Mouse (Mus musculus) stomach, embryonic 16.5 days (tissue): ENCODE data around the gene Olfr146. TPM values are rescaled to one million over a fixed set of nuclear protein-coding genes. Genes with fewer than 3 reads are reported as not detected.

Source experiments
- ATAC-seq: fragments of 200-750 bp; cut with Nextera tagmentation; 2 replicates; pipeline ENCODE4 v1.8.0; 2017; ENCODE audit warnings: moderate number of reproducible peaks, moderate TSS enrichment; ENCODE audit not compliant: insufficient read depth, low FRiP score
- H3K27ac ChIP-seq: fragments of 300-500 bp; sonication (generic); 2 replicates; pipeline ENCODE4 v1.5.1; 2014; ENCODE audit warnings: low read length
- H3K27me3 ChIP-seq: fragments of 300-500 bp; sonication (generic); 2 replicates; pipeline ENCODE4 v1.6.1; 2014; ENCODE audit warnings: low read length, control low read depth, mixed read lengths; ENCODE audit not compliant: control insufficient read depth, insufficient read depth
- H3K36me3 ChIP-seq: fragments of 300-500 bp; sonication (generic); 2 replicates; pipeline ENCODE4 v1.6.1; 2014; ENCODE audit warnings: low read length; ENCODE audit not compliant: control insufficient read depth, insufficient read depth
- H3K4me1 ChIP-seq: fragments of 300-500 bp; sonication (generic); 2 replicates; pipeline ENCODE4 v1.6.1; 2014; ENCODE audit warnings: low read length, control low read depth, mixed read lengths; ENCODE audit not compliant: control insufficient read depth, insufficient read depth
- H3K4me2 ChIP-seq: fragments of 300-500 bp; sonication (generic); 2 replicates; pipeline ENCODE4 v1.6.1; 2014; ENCODE audit warnings: low read depth, low read length, mixed read lengths
- H3K4me3 ChIP-seq: fragments of 300-500 bp; sonication (generic); replicated peaks from 2 replicates; pipeline ENCODE4 v1.5.1; 2014; ENCODE audit warnings: mild to moderate bottlenecking, low read length
- H3K9ac ChIP-seq: fragments of 300-500 bp; sonication (generic); 2 replicates; pipeline ENCODE4 v1.6.1; 2014; ENCODE audit warnings: low read length
- H3K9me3 ChIP-seq: fragments of 300-500 bp; sonication (generic); replicated peaks from 2 replicates; pipeline ENCODE4 v1.6.1; 2016; ENCODE audit warnings: low read length, control low read depth; ENCODE audit not compliant: control insufficient read depth
- WGBS: fragments of 180-500 bp; shearing (Covaris S2); extraction: QIAGEN DNeasy Blood & Tissue Kit; methylation state at CpG from one replicate; pipeline ENCODE4 v1.1.7; 2014; 5-methylcytosine and 5-hydroxymethylcytosine counted together
- microRNA-seq: library from miRNA; unstranded; fragments of <30 nt; microRNA quantifications from one replicate; pipeline ENCODE4, GENCODE M21; 2016
- polyA plus RNA-seq: library from polyadenylated mRNA; unstranded; fragments of >200 nt; fragmentation: Nextera tagmentation; extraction: Ambion mirVana; gene quantifications from 2 replicates; pipeline ENCODE4 v1.2.1, GENCODE M21; 2015

Olfr146 gene
- not detected in 2 replicates for polyA plus RNA-seq

DNA sequence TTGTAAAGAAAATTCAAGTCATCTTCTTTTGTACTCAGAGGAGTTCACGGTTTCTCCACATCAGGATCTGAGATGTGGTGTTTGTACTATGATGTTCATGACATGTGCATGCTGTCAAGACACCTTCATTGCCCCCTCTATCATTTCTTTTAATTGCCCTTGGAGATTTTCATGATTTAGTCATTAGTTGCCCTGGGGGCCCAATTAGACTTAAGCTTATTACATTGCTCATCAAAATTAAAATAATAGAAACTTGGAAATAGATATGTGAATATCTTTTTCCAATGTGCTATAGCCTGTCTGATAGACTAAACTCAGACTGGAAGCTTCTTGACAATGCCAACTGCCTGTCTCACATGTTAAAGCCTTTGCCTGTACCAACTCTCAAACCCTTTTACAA, at the start of gene Olfr146:
Gene Olfr146 (minus strand): TSS at position 101 of the 400 bp plus-strand sequence.
- no peaks in the 10 kb centered on the region for H3K36me3 ChIP-seq
- 76% methylated on average over 1 of the region's 1 CpGs for WGBS
- ATAC-seq: no peak
- H3K27ac ChIP-seq: no peak within 1 kb of the TSS
- H3K4me2 ChIP-seq: no peak within 1 kb of the TSS
- no peaks in the 10 kb centered on the region for H3K9me3 ChIP-seq
- H3K4me1 ChIP-seq: no peaks in the 10 kb centered on the region
- H3K4me3 ChIP-seq: no peak within 1 kb of the TSS
- no peak within 1 kb of the TSS for H3K9ac ChIP-seq
- no peaks in the 10 kb centered on the region for H3K27me3 ChIP-seq

DNA sequence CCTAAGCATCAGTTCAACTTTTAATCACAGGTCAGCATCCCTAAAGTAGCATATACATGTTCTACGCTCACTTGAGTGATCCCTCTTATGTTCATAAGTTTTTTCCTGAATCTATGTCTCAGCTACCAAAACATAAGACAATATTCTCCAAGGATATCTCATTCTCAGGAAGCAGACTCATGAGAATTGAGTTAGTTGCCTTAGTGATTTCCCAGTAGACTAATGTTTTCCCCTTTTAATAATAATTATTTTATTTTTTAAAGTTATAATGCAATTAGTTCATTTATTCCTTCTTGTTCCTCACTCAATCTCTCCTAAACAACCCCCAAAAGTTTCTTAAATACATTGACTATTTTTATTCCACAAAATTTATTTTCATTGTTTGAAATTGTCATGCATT, 41.7 kb upstream of the Olfr146 start, which contains the start of gene Olfr937:
Gene Olfr937 (minus strand): TSS at position 101 of the 400 bp plus-strand sequence.
- Histone ChIP-seq H3K4me3 (no peak within 1 kb of the TSS), H3K27me3 (no peaks in the 10 kb centered on the region), H3K9ac (no peak within 1 kb of the TSS), H3K9me3 (no peaks in the 10 kb centered on the region), H3K36me3 (no peaks in the 10 kb centered on the region), H3K4me1 (no peaks in the 10 kb centered on the region), H3K4me2 (no peak within 1 kb of the TSS), H3K27ac (no peak within 1 kb of the TSS)
- no peak for ATAC-seq
- WGBS: 82% methylated on average over 1 of the region's 1 CpGs

DNA sequence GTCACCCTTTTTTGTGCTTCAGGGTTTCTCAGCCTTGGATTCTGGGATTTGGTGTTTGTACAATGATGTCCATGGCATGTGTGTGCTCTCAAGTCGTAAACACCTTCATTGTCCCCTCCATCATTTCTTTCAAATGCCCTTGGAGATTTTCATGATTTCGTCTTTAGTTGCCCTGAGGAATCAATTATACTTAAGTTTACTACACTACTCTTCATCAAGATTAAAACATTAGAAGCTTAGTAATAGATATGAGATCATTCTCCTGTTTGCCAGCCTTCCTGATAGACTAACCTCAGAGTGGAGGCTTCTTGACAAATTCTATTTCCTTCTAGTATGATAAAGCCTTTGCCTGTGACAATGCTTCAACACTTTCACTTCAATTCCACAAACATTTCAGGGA, 23.6 kb downstream of the Olfr146 start, which contains the start of gene Olfr935:
Gene Olfr935 (minus strand): TSS at position 101 of the 400 bp plus-strand sequence.
- Histone ChIP-seq H3K4me1 (no peaks in the 10 kb centered on the region), H3K9me3 (no peaks in the 10 kb centered on the region), H3K4me2 (no peak within 1 kb of the TSS), H3K4me3 (no peak within 1 kb of the TSS), H3K27ac (no peak within 1 kb of the TSS), H3K27me3 (no peaks in the 10 kb centered on the region), H3K36me3 (no peaks in the 10 kb centered on the region), H3K9ac (no peak within 1 kb of the TSS)
- no peak for ATAC-seq
- WGBS: 78% methylated on average over 2 of the region's 2 CpGs

DNA sequence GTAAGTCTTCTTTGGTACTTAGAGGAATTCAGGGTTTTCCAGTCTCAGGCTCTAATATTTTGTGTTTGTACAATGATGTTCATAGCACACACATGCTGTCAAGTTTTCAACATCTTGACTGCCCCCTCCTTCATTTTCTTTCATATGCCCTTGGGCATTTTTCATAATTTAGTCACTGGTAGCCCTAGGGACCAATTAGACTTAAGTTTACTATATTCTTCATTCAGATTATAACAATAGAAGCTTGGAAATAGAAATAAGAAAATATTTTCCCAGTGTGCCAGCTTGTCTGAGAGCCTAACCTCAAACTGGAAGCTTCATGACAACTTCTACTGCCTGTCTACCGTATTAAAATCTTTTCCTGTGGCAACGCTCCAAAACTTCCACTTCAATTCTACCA, 35.0 kb downstream of the Olfr146 start, which contains the start of gene Olfr934:
Gene Olfr934 (minus strand): TSS at position 101 of the 400 bp plus-strand sequence.
- no peaks in the 10 kb centered on the region for H3K27me3 ChIP-seq
- ATAC-seq: no peak
- no peak within 1 kb of the TSS for H3K4me3 ChIP-seq
- H3K4me1 ChIP-seq: no peaks in the 10 kb centered on the region
- H3K4me2 ChIP-seq: no peak within 1 kb of the TSS
- WGBS: 94% methylated on average over 2 of the region's 2 CpGs
- H3K36me3 ChIP-seq: no peaks in the 10 kb centered on the region
- H3K27ac ChIP-seq: no peak within 1 kb of the TSS
- no peaks in the 10 kb centered on the region for H3K9me3 ChIP-seq
- H3K9ac ChIP-seq: no peak within 1 kb of the TSS

- 77% methylated on average over 4 of the region's 4 CpGs for WGBS
- no peaks in the 10 kb centered on the region for H3K9me3 ChIP-seq
- no peak for ATAC-seq
- no peak within 1 kb of the TSS for H3K27ac ChIP-seq
- no peaks in the 10 kb centered on the region for H3K27me3 ChIP-seq
- H3K4me2 ChIP-seq: no peak within 1 kb of the TSS
- no peaks in the 10 kb centered on the region for H3K4me1 ChIP-seq
- H3K9ac ChIP-seq: no peak within 1 kb of the TSS
- no peak within 1 kb of the TSS for H3K4me3 ChIP-seq
- no peaks in the 10 kb centered on the region for H3K36me3 ChIP-seq
Measured at GRCm38 (mm10) chr9:38972013-38972412, 51.2 kb downstream of the Olfr146 start, which contains the start of gene Olfr933. Gene Olfr933 (plus strand): TSS chr9:38972313.

Small RNAs within 50 kb of the gene (microRNA-seq; reads per million reads assigned to microRNA genes)
- not detected for gene Gm25529

Other genes starting within 250 kb of the Olfr146 start
- not detected in 2 replicates for gene Olfr922, start 208.8 kb downstream of the Olfr146 start, polyA plus RNA-seq
- gene Olfr923, start 196.8 kb downstream of the Olfr146 start, polyA plus RNA-seq: not detected in 2 replicates
- gene Olfr924, start 178.9 kb downstream of the Olfr146 start, polyA plus RNA-seq: not detected in 2 replicates
- gene Olfr26, start 168.3 kb downstream of the Olfr146 start, polyA plus RNA-seq: not detected in 2 replicates
- gene Olfr926, start 146.3 kb downstream of the Olfr146 start, polyA plus RNA-seq: not detected in 2 replicates
- not detected in 2 replicates for gene Olfr930, start 93.6 kb downstream of the Olfr146 start, polyA plus RNA-seq
- not detected in 2 replicates for gene Olfr933, start 51.1 kb downstream of the Olfr146 start, polyA plus RNA-seq
- gene Olfr934, start 35.1 kb downstream of the Olfr146 start, polyA plus RNA-seq: not detected in 2 replicates
- gene Olfr935, start 23.7 kb downstream of the Olfr146 start, polyA plus RNA-seq: not detected in 2 replicates
- not detected in 2 replicates for gene Olfr937, start 41.6 kb upstream of the Olfr146 start, polyA plus RNA-seq
- gene Olfr938, start 55.5 kb upstream of the Olfr146 start, polyA plus RNA-seq: not detected in 2 replicates
- gene Olfr27, start 104.8 kb upstream of the Olfr146 start, polyA plus RNA-seq: not detected in 2 replicates
- not detected in 2 replicates for gene Olfr943, start 142.9 kb upstream of the Olfr146 start, polyA plus RNA-seq
- not detected in 2 replicates for gene Olfr944, start 178.5 kb upstream of the Olfr146 start, polyA plus RNA-seq
- not detected in 2 replicates for gene Olfr1537, start 226.6 kb upstream of the Olfr146 start, polyA plus RNA-seq